Comparison of ENCODE assay signal across 8 mouse cellular contexts in genomic region chr16:60435283-60435682, GRCm38 (mm10).
A peak's percentile ranks its signal among the peaks of the same experiment; 100 is the strongest.
DNase-seq lines count a peak whose midpoint lies in the region; ATAC-seq and TF ChIP-seq lines count a peak whose summit lies in the region.

No protein-coding gene starts in this region.

- 0 out of 2 replicates have a peak, but pooled peaks have one; percentile 33 for ATAC-seq in forebrain, embryonic 13.5 days
- no peak for ATAC-seq in forebrain, embryonic 15.5 days (replicated peaks)
- peak; percentile 38; the same call in 1 of the 2 replicates for ATAC-seq in midbrain, embryonic 11.5 days (ENCODE audit: low FRiP score)
- no peak for ATAC-seq in midbrain, embryonic 16.5 days
- ATAC-seq in hindbrain, embryonic 14.5 days (ENCODE audit: low FRiP score), result 0 out of 2 replicates have a peak, but pooled peaks have one; percentile 40
- no peak for ATAC-seq in granulocyte monocyte progenitor cell, adult 5-6 weeks (replicated peaks; ENCODE audit: poor library complexity, severe bottlenecking)

- no peaks in the 10 kb centered on the region for H3K4me1 ChIP-seq in forebrain, embryonic 13.5 days
- H3K4me1 ChIP-seq in forebrain, embryonic 15.5 days, result no peaks in the 10 kb centered on the region
- H3K4me1 ChIP-seq in midbrain, embryonic 11.5 days (ENCODE audit: control insufficient read depth, insufficient read depth, low read length), result no peaks in the 10 kb centered on the region
- no peaks in the 10 kb centered on the region for H3K4me1 ChIP-seq in midbrain, embryonic 16.5 days (ENCODE audit: control insufficient read depth, insufficient read depth, low read length)
- H3K4me1 ChIP-seq in hindbrain, embryonic 14.5 days (replicated peaks; ENCODE audit: control insufficient read depth, insufficient read depth, low read length), result no peaks in the 10 kb centered on the region
- H3K4me1 ChIP-seq in thymus, adult 2 months (replicated peaks; ENCODE audit: control insufficient read depth, insufficient read depth, low read length), result no peaks in the 10 kb centered on the region

- no peak overlapping the region for H3K27ac ChIP-seq in forebrain, embryonic 13.5 days
- H3K27ac ChIP-seq in forebrain, embryonic 15.5 days (replicated peaks), result no peak overlapping the region
- H3K27ac ChIP-seq in midbrain, embryonic 11.5 days (ENCODE audit: low read depth, low read length), result no peak overlapping the region
- H3K27ac ChIP-seq in midbrain, embryonic 16.5 days (ENCODE audit: low read length), result no peak overlapping the region
- no peak overlapping the region for H3K27ac ChIP-seq in hindbrain, embryonic 14.5 days
- no peak overlapping the region for H3K27ac ChIP-seq in thymus, adult 2 months (ENCODE audit: control insufficient read depth, insufficient read depth, low read length)

- no peaks in the 10 kb centered on the region for H3K9me3 ChIP-seq in forebrain, embryonic 13.5 days (replicated peaks)
- H3K9me3 ChIP-seq in forebrain, embryonic 15.5 days, result no peaks in the 10 kb centered on the region
- no peaks in the 10 kb centered on the region for H3K9me3 ChIP-seq in midbrain, embryonic 11.5 days (ENCODE audit: control insufficient read depth, low read length)
- no peaks in the 10 kb centered on the region for H3K9me3 ChIP-seq in midbrain, embryonic 16.5 days (replicated peaks; ENCODE audit: control insufficient read depth, low read length, poor library complexity, severe bottlenecking)
- H3K9me3 ChIP-seq in hindbrain, embryonic 14.5 days (ENCODE audit: control insufficient read depth, low read length), result no peaks in the 10 kb centered on the region

- peak; percentile 72 for DNase-seq in midbrain, embryonic 11.5 days (ENCODE audit: low spot score, missing footprints)
- peak; percentile 15 for DNase-seq in brain, adult 2 months (ENCODE audit: low read depth, low spot score)
- no peak for DNase-seq in hindbrain, embryonic 14.5 days (ENCODE audit: low spot score)
- DNase-seq in thymus, adult 2 months, result no peak

- 80% methylated on average over 1 of the region's 1 CpGs for WGBS in forebrain, embryonic 13.5 days
- WGBS in forebrain, embryonic 15.5 days, result 85% methylated on average over 1 of the region's 1 CpGs
- 79% methylated on average over 1 of the region's 1 CpGs for WGBS in midbrain, embryonic 11.5 days
- 86% methylated on average over 1 of the region's 1 CpGs for WGBS in midbrain, embryonic 16.5 days
- WGBS in hindbrain, embryonic 14.5 days, result 94% methylated on average over 1 of the region's 1 CpGs
- 66% methylated on average over 1 of the region's 1 CpGs for WGBS in thymus, adult 2 months

- no peaks in the 10 kb centered on the region for H3K27me3 ChIP-seq in forebrain, embryonic 13.5 days
- no peaks in the 10 kb centered on the region for H3K27me3 ChIP-seq in forebrain, embryonic 15.5 days
- H3K27me3 ChIP-seq in midbrain, embryonic 11.5 days (ENCODE audit: control insufficient read depth, insufficient read depth, low read length), result no peaks in the 10 kb centered on the region
- H3K27me3 ChIP-seq in midbrain, embryonic 16.5 days (ENCODE audit: control insufficient read depth, insufficient read depth, low read depth, low read length), result no peaks in the 10 kb centered on the region
- no peaks in the 10 kb centered on the region for H3K27me3 ChIP-seq in hindbrain, embryonic 14.5 days (ENCODE audit: control insufficient read depth, insufficient read depth, low read length)
- no peaks in the 10 kb centered on the region for H3K27me3 ChIP-seq in thymus, adult 2 months (ENCODE audit: control insufficient read depth, insufficient read depth, low read length)

- no peak for TF ChIP-seq CTCF in thymus, adult 2 months (IDR thresholded peaks at IDR 0.05; ENCODE audit: borderline replicate concordance, control insufficient read depth, extremely low read depth, insufficient read depth, low read length, poor library complexity)

- no peak overlapping the region for H3K4me2 ChIP-seq in forebrain, embryonic 13.5 days
- no peak overlapping the region for H3K4me2 ChIP-seq in forebrain, embryonic 15.5 days (replicated peaks)
- no peak overlapping the region for H3K4me2 ChIP-seq in midbrain, embryonic 11.5 days
- H3K4me2 ChIP-seq in midbrain, embryonic 16.5 days (ENCODE audit: low read length), result no peak overlapping the region
- H3K4me2 ChIP-seq in hindbrain, embryonic 14.5 days (replicated peaks), result no peak overlapping the region

- H3K9ac ChIP-seq in forebrain, embryonic 13.5 days, result no peak overlapping the region
- H3K9ac ChIP-seq in forebrain, embryonic 15.5 days (replicated peaks), result no peak overlapping the region
- H3K9ac ChIP-seq in midbrain, embryonic 11.5 days (ENCODE audit: low read length), result no peak overlapping the region
- no peak overlapping the region for H3K9ac ChIP-seq in midbrain, embryonic 16.5 days (ENCODE audit: low read depth, low read length)
- no peak overlapping the region for H3K9ac ChIP-seq in hindbrain, embryonic 14.5 days

- H3K4me3 ChIP-seq in forebrain, embryonic 13.5 days, result no peak overlapping the region
- no peak overlapping the region for H3K4me3 ChIP-seq in forebrain, embryonic 15.5 days
- H3K4me3 ChIP-seq in midbrain, embryonic 11.5 days (ENCODE audit: low read depth, low read length), result no peak overlapping the region
- H3K4me3 ChIP-seq in midbrain, embryonic 16.5 days (ENCODE audit: low read depth, low read length), result no peak overlapping the region
- no peak overlapping the region for H3K4me3 ChIP-seq in hindbrain, embryonic 14.5 days (replicated peaks; ENCODE audit: low read length)
- H3K4me3 ChIP-seq in thymus, adult 2 months (ENCODE audit: control insufficient read depth, insufficient read depth, low read length), result no peak overlapping the region

- no peak for TF ChIP-seq POLR2A in thymus, adult 2 months (IDR thresholded peaks at IDR 0.05; ENCODE audit: control insufficient read depth, extremely low read depth, insufficient read depth, low read length, poor library complexity)

- no peaks in the 10 kb centered on the region for H3K36me3 ChIP-seq in forebrain, embryonic 13.5 days (ENCODE audit: poor library complexity, severe bottlenecking)
- H3K36me3 ChIP-seq in forebrain, embryonic 15.5 days, result no peaks in the 10 kb centered on the region
- no peaks in the 10 kb centered on the region for H3K36me3 ChIP-seq in midbrain, embryonic 11.5 days (ENCODE audit: control insufficient read depth, insufficient read depth, low read length)
- no peaks in the 10 kb centered on the region for H3K36me3 ChIP-seq in midbrain, embryonic 16.5 days (ENCODE audit: control insufficient read depth, insufficient read depth, low read length)
- H3K36me3 ChIP-seq in hindbrain, embryonic 14.5 days (replicated peaks; ENCODE audit: control insufficient read depth, insufficient read depth), result no peaks in the 10 kb centered on the region
- no peaks in the 10 kb centered on the region for H3K36me3 ChIP-seq in thymus, adult 2 months (ENCODE audit: control insufficient read depth, insufficient read depth, low read length)

Comparison
In these comparisons a context has a peak if more than half of its experiments do, and no peak if none do; other contexts are left out.
1. ATAC-seq: peak in forebrain, embryonic 13.5 days (single experiment), midbrain, embryonic 11.5 days (single experiment) and hindbrain, embryonic 14.5 days (single experiment); none in forebrain, embryonic 15.5 days (single experiment), midbrain, embryonic 16.5 days (single experiment) and granulocyte monocyte progenitor cell, adult 5-6 weeks (single experiment).
2. DNase-seq: peak in midbrain, embryonic 11.5 days (single experiment) and brain, adult 2 months (single experiment); none in hindbrain, embryonic 14.5 days (single experiment) and thymus, adult 2 months (single experiment).